Mouse (Mus musculus) thymus, postnatal 36 days (tissue): ENCODE results near the gene Tln2.

Experiments
- DNase-seq, 2 experiments: peaks; one replicate each; pipeline ENCODE4 v3.0.0; 2022; ENCODE audit warnings: mixed read lengths in 2 of 2

Gene Tln2

GRCm38 (mm10) chr9:67191488-67192331, 367.8 kb downstream of the Tln2 start:
- no peak for DNase-seq

- no peak for DNase-seq
These were observed 371.8 kb downstream of the Tln2 start for GRCm38 (mm10) chr9:67187686-67188085.

- no peak for DNase-seq
These were observed 372.3 kb downstream of the Tln2 start for GRCm38 (mm10) chr9:67187182-67187581.

DNA sequence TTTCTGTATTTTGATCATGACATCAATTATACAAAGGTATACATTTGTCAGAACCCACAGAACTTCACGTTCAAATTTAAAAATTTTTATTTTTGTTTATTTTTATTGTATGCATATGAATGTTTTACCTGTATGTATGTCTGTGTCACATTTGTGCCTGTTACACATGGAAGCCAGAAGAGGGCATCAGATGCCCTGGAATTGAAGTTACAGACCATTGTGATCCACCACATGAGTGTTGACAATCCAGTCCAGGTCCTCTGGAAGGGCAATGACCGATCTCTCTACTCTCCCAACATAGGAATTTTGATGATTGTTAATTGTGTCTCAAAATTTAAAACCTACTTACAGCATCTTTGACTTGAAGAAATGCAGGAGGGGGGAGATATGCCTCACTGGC, 374.9 kb downstream of the Tln2 start:
- DNase-seq = no peak

DNA sequence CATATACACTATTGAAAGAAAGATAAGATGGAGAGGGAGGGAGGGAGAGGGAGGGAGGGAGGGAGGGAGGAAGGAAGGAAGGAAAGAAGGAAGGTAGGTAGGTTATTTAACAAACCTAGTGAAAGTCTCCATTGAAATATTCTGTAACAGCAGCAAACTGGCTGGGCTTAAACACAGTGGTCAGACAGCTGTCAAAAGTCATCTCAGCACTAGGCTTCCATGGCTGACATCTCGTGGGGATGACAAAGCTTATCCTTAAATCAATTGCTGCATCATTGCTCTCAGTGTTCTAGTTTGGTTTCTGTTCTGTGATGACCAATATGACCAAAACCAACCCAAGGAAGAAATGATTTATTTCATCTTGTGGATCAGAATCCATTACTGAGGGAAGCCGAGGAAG, 376.0 kb downstream of the Tln2 start:
- no peak for DNase-seq

GRCm38 (mm10) chr9:67182006-67182405, 377.5 kb downstream of the Tln2 start:
- no peak for DNase-seq

DNA sequence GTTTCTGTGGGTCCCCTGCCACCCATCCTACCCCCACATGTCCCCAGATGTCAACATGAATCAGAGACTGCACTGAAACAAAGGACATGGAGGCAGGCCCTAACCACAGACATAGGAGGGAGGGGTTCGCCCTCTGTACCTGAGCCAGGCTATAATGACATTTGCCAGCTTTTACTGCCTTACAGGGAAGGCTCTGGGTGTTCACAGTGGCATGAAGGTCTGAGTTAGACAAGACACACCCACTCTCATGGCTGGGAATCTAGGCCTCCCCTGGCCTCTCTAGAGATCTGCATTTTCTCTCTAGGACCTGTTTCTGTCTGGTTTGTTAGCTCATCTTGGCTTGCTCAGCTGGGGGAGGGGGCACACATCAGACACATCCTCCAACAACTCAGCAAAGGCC, 380.8 kb downstream of the Tln2 start:
- no peak for DNase-seq

- no peak for DNase-seq
These were observed 381.3 kb downstream of the Tln2 start for GRCm38 (mm10) chr9:67178203-67178602.

DNA sequence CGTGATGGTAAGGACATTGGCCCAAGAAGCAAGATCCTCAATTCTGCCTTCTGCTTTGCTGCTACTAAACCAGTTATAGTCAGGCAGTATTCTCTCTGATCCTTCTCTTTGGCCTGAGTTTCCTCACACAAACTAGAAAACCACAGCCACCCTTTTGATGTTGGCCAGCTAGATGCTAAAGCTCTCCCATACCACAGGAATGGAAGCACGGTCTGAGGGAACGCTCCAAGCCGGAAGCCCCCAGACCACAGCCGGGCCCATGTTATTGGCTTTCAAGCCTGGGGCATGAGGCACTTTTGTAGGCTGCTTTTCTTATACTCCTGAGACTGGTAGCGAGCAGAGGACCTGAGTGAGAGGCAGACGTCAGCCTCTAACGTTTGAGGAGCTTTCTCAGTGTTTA, 383.4 kb downstream of the Tln2 start:
- no peak for DNase-seq

GRCm38 (mm10) chr9:67173816-67174215, 385.7 kb downstream of the Tln2 start:
- no peak for DNase-seq

GRCm38 (mm10) chr9:67173154-67173553, 386.3 kb downstream of the Tln2 start:
- no peak for DNase-seq

DNA sequence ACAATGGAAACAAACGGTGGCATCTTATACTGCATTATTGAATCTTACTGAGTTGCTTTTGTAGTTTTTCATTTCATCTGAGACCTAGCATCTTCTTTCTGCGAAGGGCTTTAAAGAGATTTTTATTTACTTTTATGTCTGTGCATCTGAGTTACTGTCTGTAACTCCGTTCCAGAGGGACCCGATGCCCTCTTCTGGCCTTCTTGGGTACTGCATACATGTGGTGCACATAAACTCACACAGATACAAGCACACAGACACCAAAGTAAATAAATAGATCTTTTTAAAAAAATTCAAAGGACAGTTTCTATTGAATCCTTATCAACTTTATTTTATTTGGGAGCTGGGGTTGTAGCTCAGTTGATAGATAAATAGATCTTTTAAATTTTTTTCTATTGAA, 388.1 kb downstream of the Tln2 start:
- DNase-seq = no peak

DNA sequence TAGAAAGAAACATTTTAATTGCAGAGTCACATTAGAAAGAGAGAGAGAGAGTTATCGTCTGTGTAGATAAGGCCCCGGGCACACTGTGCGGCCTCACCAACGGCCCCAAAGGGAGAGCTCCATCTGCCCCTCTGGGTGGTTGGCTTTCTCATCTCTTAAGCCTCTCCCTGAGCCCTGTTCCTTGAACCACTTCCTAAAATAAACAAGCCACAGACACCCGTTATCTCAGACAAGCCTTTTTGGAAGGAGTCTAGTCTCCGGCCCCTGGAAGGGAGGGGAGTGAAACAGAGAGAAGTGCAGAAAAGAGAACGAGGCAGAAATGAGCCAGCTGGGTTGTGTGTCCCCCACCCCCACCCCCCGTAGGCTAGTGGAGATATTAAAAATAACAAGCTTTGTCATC, 388.7 kb downstream of the Tln2 start:
- DNase-seq = no peak

DNA sequence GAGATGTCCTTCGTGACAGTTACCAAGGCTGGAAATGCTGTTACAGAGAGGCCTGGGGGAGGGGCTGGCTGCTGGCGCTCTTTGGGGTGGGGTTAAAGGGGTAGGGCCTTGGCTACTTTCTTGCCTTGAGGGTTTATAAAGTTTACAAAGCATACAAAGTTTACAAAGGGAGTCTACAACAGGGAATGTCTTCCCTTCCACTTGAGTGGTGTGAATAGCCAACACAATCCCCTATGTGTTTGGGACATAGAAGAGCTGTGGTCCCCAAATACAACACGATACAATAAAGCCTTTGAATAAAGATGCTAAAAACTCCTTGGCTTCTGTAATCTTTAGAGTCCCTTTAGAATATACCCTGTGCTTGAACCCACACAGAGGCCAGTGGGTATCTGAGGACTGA, 389.5 kb downstream of the Tln2 start:
- DNase-seq = no peak
